Mouse (Mus musculus) cortical plate, adult 2 months (tissue): ENCODE results near the gene Map4k1. TPM values are rescaled to one million over a fixed set of nuclear protein-coding genes. Genes with fewer than 3 reads are reported as not detected.
A peak's percentile ranks its signal among the peaks of the same experiment; 100 is the strongest.

ENCODE experiments used
- H3K27ac ChIP-seq: fragments of 200-500 bp; 2 replicates; pipeline ENCODE4 v1.5.1; 2012; ENCODE audit warnings: low read length, control low read depth, inconsistent platforms; ENCODE audit not compliant: insufficient read depth
- H3K4me1 ChIP-seq: fragments of 200-500 bp; 2 replicates; pipeline ENCODE4 v1.6.1; 2011; ENCODE audit warnings: low read length; ENCODE audit not compliant: control insufficient read depth, insufficient read depth
- H3K4me3 ChIP-seq: fragments of 200-500 bp; 2 replicates; pipeline ENCODE4 v1.5.1; 2011; ENCODE audit warnings: mild to moderate bottlenecking, low read length, control low read depth; ENCODE audit not compliant: insufficient read depth
- CTCF ChIP-seq: fragments of 200-500 bp; IDR thresholded peaks from 2 replicates; pipeline ENCODE4 v1.5.1; 2011; ENCODE audit warnings: mild to moderate bottlenecking, control low read depth, low read length; ENCODE audit not compliant: insufficient read depth; ENCODE audit errors: extremely low read depth
- POLR2A ChIP-seq: fragments of 200-500 bp; IDR thresholded peaks from 2 replicates; pipeline ENCODE4 v1.6.1; 2011; ENCODE audit warnings: mild to moderate bottlenecking, low read length, control low read depth; ENCODE audit not compliant: insufficient read depth; ENCODE audit errors: extremely low read depth
- polyA plus RNA-seq: library from polyadenylated mRNA; depleted of rRNA; stranded (reverse); fragments of >200 nt; gene quantifications from 2 replicates; pipeline ENCODE4 v1.2.3, GENCODE M21; 2012

The Map4k1 gene
- polyA plus RNA-seq, 1 experiment = 2.2 TPM

DNA sequence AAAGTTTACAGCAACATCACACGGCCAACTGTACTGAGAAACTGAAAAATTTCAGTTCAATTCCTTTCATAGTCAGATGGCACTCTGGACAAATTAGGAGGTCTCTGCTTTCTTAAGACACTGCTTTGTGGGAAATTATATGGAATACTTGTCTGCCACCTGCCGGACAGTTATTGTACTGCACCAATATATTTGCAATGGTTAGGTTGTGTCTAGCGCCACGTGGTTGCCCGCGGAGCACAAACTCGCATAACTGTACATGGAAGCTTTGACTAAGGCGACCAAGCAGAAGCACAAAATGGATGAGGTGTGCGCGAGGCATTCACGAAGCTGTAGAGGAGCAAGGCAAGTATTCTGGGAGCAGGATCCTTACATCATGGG is 57.7 kb downstream of the Map4k1 start:
- peak; percentile 58 for TF ChIP-seq CTCF
- no peak for TF ChIP-seq POLR2A

DNA sequence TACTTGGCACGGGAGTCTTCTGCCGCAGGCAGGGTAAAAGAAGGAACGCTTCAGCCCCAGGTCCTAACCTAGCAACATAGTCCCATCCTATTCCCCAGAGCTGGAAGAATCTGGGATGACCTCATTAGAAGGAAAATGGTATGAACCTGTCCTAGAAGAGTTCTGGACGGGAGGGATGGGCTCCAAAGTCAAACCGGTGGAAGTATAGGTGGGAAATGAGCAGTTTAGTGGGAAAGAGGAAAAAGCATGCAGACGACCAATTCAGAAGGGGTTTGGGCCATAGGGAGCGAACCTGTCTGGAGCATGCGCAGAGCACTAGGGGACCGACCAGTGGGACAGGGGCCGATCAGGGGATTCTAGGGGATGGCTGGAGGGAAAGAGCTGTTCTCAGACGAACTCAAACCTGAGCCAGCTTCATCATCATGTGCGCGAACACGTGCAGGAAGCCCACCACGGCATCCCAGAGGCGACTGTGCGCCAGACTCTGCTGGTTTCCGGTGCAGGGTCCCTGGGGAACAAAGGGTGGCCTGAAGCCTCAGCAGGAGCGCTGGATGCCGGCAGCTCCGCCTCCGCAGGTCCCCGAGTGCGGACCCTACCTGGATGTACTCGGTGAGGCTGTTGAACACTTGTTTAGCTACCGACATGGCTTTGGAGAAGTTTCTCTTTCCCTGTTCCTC is 58.3 kb downstream of the Map4k1 start:
- H3K4me3 ChIP-seq = no peak overlapping the region
- H3K27ac ChIP-seq = no peak overlapping the region
- H3K4me1 ChIP-seq = no peaks in the 10 kb centered on the region; the same call in 1 of the 2 replicates
- TF ChIP-seq POLR2A = no peak
- no peak for TF ChIP-seq CTCF

More for the DNA sequence above, 57.7 kb downstream of the Map4k1 start:
- H3K4me3 ChIP-seq = no peak overlapping the region
- H3K27ac ChIP-seq = no peak overlapping the region
- no peaks in the 10 kb centered on the region; the same call in 1 of the 2 replicates for H3K4me1 ChIP-seq

DNA sequence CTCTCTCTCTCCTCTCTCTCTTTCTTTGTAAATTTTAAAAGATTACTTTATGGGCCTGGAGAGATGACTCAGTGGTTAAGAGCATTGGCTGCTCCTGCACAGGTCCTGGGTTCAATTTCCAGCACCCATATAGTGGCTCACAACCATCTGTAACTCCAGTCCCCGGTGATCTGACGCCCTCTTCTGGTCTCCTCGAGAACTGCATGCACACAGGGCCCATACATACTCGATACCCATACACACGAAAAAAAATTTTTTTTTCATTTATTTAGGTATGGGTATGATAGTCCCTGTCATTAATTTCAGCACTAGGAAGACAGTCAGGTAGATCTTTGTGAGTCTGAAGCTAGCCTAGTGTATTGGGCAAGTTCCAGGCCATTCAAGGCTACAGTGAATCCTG is 59.3 kb downstream of the Map4k1 start:
- Histone ChIP-seq H3K4me1 (no peaks in the 10 kb centered on the region; the same call in 1 of the 2 replicates), H3K4me3 (no peak overlapping the region), H3K27ac (no peak overlapping the region)
- TF ChIP-seq CTCF (no peak), POLR2A (no peak)

DNA sequence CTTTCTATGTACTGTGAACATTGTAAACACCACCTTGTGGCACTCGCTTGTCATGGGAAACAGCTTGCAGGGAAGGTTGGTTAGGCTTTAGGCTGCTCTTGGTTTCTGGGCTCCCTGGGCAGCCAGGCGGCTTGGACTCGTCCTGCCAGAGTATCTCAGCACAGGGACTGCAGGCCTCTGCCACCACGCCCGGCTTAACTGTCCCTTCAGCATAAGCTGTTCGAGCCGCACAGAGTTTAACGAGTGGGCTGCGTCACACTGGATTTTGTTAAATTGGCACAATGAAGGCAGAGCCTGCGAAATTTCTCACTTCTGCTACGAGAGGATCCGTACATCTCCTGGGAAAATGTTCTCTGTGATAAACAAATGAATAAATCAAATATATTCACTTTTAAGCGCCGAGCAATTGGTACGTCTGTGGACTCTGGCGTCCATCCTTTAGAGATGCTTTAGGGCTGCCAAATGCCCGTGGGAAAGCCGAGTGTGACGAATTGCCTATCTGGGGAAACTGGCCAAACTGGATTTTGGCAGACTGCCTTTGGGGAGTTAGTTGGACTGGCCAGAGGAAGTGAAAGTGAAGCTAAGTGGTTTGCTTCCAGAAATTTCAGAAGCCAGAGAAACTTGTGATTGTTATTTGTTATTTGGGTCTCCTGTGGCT is 61.3 kb downstream of the Map4k1 start:
- TF ChIP-seq CTCF (no peak), POLR2A (no peak)
- Histone ChIP-seq H3K4me1 (no peaks in the 10 kb centered on the region; the same call in 1 of the 2 replicates), H3K27ac (no peak overlapping the region), H3K4me3 (no peak overlapping the region)

DNA sequence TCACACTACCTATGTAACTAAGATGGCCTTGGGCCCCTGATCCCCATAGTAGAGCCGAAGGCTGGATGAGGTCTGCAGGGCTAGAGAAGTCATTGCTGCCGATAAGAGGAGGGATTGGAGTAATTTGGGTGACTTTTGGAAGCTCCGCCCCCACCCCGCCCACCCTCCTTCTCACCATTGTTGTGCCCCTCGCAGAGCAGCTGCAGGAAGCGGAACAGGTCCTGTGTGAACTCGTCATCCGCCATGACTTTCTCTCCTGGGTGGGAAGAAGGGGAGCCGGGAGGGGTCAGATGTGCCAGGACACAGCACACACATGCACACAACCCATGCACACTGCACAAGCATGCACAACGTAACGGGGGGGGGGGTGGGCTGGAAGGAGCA is 61.8 kb downstream of the Map4k1 start:
- Histone ChIP-seq H3K4me1 (no peaks in the 10 kb centered on the region; the same call in 1 of the 2 replicates), H3K4me3 (no peak overlapping the region), H3K27ac (no peak overlapping the region)
- TF ChIP-seq POLR2A = no peak
- TF ChIP-seq CTCF = no peak

DNA sequence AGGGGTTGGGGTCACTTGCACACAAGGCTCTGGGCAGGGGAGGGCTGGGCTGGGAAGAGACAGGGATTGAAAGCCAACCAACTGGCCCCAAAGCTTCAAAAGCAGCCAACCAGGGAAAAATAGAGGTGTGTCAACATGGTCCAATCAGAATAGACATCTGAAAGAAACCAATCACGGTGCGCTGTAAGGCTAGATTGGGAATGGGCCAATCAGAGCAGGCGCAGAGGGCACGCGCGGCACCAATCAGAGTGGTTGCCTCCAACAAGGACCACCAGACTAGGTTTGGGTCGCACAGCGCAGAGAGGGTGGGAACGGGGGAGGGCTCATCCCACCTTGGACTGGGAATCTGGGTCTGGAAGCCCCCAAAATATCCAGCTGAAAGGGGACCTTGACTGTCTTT is 62.5 kb downstream of the Map4k1 start:
- Histone ChIP-seq H3K4me3 (no peak overlapping the region), H3K4me1 (no peaks in the 10 kb centered on the region; the same call in 1 of the 2 replicates), H3K27ac (no peak overlapping the region)
- TF ChIP-seq POLR2A (no peak), CTCF (no peak)

DNA sequence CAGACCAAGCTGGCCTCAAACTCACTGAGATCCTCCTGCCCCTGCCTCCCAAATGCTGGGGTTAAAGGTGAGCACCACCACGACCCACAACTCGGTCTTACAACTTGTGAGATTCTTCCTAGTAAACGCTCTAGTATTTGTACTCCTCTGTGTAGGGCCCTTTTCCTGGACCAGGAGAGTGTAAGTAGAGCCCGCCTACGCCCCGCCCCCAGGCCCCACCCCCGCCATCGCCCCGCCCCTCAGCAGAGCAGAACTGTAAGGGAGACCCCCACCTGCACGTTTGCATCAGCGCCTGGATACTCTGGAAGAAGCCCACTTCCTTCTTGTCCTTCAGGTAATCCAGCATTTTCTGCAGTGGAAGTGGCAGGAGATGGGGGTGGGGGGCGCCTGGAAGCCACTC is 64.7 kb downstream of the Map4k1 start:
- Histone ChIP-seq H3K27ac (no peak overlapping the region), H3K4me3 (no peak overlapping the region), H3K4me1 (no peaks in the 10 kb centered on the region; the same call in 1 of the 2 replicates)
- TF ChIP-seq POLR2A = no peak
- TF ChIP-seq CTCF = no peak

DNA sequence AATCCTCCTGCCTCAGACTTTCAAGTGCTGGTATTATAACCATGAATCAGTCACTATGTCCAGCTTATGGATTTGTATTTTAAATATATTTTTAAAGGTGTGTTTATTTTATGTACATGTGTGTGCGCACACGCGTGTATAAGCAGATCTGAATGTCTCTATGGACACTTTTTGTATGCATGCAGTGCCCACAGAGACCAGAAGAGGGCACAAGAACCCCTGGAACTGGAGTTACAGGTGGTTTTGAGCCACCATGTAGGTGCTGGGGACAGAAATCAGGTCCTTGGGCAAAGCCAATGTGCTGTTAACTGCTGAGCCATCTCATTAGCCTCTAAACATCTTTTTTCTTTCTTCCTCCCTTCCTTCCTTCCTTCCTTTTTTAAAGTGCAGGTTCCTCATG is 66.2 kb downstream of the Map4k1 start:
- Histone ChIP-seq H3K27ac (no peak overlapping the region), H3K4me3 (no peak overlapping the region)
- TF ChIP-seq POLR2A (no peak), CTCF (no peak)

DNA sequence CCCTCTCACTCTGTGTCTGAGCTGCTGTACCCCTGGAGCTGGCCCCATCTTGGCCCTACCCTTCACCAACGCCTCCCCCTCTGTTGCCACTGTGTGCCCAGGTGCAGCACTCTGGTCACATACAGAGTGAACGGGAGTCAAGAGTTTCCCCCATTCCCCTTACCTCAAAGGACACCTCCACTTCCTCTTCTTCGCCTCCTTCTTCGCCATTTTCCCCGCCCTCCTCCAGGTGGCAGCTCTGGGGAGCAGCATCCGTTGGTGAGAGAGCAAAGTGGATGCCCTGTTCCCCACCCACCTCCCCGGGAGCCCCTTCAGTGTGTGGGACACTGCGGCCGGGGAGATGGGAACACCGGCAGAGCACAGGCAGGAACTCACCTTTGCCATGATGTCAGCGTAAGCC is 66.8 kb downstream of the Map4k1 start:
- Histone ChIP-seq H3K4me1 (no peaks in the 10 kb centered on the region), H3K4me3 (no peak overlapping the region), H3K27ac (no peak overlapping the region)
- no peak for TF ChIP-seq POLR2A
- no peak for TF ChIP-seq CTCF

More for the DNA sequence above, 66.2 kb downstream of the Map4k1 start:
- H3K4me1 ChIP-seq = no peaks in the 10 kb centered on the region

DNA sequence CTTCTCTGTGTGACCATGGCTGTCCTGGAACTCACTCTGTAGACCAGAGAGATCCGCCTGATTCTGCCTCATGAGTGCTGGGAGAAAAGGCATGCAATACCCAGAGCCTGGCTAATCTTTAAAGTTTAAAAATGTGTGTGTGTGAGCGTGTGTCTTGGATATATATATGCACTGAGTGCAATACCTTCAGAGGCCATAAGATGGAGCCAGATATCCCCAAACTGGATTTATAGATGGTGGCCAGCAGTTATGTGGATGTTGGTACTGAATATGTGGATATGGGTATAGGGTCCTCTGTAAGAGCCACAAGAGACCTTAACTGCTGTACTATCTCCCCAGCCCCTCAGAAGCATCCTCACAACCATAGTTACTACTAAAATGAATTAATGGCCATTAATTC is 68.9 kb downstream of the Map4k1 start:
- TF ChIP-seq CTCF (peak; percentile 35; the same call in 1 of the 2 replicates), POLR2A (no peak)
- Histone ChIP-seq H3K4me1 (no peaks in the 10 kb centered on the region), H3K27ac (no peak overlapping the region), H3K4me3 (no peak overlapping the region)
